Mouse (Mus musculus) ES-E14 (cell line): ENCODE results near the gene Pola2.

ENCODE experiments used
- MAFK ChIP-seq: IDR thresholded peaks from 2 replicates; pipeline ENCODE4 v1.6.1; 2014; ENCODE audit warnings: mild to moderate bottlenecking, low read depth, low read length, inconsistent platforms; ENCODE audit not compliant: insufficient read depth
- ZC3H11A ChIP-seq: IDR thresholded peaks from 2 replicates; pipeline ENCODE4 v1.6.1; 2012; ENCODE audit warnings: low read depth, mild to moderate bottlenecking, inconsistent platforms, low read length, borderline replicate concordance
- ZNF384 ChIP-seq: IDR thresholded peaks from 2 replicates; pipeline ENCODE4 v1.6.1; 2012; ENCODE audit warnings: low read depth, low read length, inconsistent platforms

DNA sequence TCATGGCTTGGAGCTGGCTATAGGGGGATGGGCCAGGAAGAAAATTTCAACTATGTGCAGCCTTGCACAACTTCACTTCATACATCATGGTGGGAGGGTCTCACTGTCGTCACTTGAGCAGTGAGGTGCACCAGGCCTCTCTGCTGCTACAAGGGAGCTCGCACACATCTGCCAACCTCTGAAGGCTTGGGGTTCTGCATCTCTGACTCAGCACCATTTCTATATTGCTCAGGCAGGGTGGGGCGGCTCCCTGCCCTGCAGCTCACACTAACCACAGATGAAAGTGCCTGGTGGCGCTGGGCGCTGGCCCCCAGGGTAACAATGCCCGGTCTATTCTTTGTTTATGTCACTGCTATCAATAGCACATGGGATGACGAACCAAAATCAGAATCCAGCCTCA lies 19.0 kb downstream of the Pola2 start:
- TF ChIP-seq MAFK (no peak), ZC3H11A (no peak), ZNF384 (no peak)
